Mouse (Mus musculus): ENCODE data around the gene Zfp672.

GRCm38 (mm10) chr11:58353709-58354108, 23.6 kb upstream of the Zfp672 start:
- TF ChIP-seq CTCF (IDR thresholded peaks at IDR 0.05; ENCODE audit: insufficient read depth, low read length) (no peak), POLR2A (IDR thresholded peaks at IDR 0.05; ENCODE audit: borderline replicate concordance, extremely low read depth, low read depth, low read length) (no peak)
